Mouse (Mus musculus): ENCODE measurements at regions not wholly inside any gene's neighbourhood (a gene's known extent, or its start where the extent isn't known, plus 50 kb on each side); places are given as distances from the start of the nearest gene placed in this dataset.

DNA sequence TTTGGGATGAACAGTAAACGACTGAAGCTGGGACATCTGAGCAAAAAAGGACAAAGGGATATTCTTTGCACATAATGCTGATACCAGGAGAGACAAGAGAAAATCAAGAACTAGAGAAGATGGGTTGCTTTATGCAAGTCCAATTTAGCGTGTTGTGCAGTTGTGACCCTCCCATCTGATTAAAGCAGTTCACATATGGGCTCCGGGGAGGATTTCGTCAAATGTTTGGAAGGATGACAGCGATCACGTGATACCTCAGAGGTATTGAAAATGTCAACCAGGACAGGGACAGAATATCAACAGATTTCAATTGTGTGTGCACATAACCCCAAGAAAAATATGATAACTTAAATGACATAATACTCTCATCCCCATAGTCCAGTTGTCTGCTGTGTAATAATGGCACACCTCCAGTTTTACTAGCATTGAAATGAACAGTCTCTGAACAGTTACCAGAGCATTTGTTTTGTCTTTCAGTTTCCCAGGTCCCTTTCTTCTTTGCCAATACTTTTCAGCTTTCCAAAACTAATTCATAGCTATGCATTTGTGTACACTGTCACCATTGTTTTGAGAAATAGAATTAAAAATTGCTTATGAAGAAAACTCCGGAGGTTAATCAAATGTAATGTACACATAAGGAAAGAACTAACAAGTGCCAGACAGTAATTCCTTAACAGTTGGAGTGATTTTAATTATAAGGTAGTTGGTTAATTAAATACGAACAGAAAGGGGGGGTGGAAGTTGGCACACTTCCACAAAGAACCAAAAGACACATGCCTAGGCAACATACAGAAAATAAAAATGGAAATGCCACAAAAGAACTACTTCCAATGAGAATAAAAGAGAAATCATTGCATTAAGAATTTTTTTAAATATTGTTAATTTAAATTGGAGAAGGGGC lies 582.6 kb upstream of the Map3k7 start:
- DNase-seq (ENCODE audit: low spot score in 2 of 2): no peak

DNA sequence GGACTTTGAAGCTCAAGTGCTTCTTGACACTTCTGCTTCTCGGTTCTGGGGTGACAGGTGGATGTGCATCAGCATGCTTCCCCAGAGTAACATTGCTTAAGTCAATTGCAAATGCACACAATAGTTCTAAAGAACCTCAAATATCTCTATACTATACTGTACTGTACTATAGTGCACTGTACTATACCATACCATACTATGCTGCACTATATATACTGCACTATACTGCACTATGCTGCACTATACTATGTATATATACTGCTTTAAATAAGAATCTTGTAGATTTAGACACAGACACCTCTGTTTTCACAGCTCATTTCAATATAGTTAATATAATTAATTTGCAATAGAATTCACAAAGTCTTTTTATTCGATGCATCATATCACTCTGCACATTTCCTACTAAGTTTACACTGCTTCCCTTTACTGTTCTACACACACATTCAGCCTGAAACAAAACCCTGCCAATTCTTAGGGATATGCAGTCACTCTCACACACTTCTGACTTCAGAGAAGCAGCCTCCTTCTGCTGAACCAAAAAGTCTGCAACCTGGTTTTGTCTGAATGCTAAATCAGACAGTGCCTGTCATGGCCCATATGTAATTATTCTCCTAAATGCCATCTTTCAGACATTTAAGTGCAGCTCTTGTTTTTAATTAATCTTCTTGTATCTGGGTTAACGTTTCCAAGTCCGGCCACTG lies 570.8 kb upstream of the Map3k7 start:
- no peak for DNase-seq (ENCODE audit: low spot score in 2 of 2)

DNA sequence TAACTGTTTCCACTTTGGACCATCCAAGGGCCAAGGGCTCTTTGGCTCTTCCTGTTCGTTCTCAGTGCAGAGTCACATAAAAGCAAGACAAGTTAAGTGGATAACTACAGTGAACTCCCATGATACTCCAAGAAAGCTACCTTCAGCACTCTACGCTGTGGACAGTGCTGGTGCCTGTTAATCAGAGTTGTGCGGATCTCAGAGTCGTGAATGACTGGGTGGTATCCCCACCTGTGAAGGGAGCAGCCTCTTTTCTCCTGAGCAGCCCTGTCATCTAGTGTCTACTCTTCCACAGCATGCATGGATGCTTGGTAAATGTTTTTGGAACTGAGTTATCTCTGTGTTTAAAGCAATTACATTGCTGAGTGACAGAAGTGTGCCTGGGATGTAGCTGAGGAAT lies 568.4 kb upstream of the Map3k7 start:
- DNase-seq (ENCODE audit: low spot score in 2 of 2): no peak

DNA sequence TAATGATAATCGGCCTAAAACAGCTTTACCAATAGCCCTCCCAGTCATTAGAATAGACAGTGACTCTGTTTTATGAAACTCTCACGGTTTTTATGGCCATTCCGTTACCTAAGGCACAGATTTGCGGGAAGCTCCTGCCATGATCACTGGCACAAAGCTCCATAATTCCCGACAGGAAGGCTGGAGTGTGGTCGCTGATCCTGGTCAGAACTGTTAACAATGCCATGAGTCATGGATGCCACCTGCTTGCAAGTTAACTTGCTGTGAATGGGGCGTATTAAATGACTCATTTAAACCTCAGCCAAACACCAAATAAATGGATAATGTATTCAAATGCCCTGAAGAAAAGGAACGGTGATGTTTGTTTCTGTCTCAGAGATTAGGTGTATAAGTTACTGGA lies 559.9 kb upstream of the Map3k7 start:
- DNase-seq (ENCODE audit: low spot score in 2 of 2): no peak

DNA sequence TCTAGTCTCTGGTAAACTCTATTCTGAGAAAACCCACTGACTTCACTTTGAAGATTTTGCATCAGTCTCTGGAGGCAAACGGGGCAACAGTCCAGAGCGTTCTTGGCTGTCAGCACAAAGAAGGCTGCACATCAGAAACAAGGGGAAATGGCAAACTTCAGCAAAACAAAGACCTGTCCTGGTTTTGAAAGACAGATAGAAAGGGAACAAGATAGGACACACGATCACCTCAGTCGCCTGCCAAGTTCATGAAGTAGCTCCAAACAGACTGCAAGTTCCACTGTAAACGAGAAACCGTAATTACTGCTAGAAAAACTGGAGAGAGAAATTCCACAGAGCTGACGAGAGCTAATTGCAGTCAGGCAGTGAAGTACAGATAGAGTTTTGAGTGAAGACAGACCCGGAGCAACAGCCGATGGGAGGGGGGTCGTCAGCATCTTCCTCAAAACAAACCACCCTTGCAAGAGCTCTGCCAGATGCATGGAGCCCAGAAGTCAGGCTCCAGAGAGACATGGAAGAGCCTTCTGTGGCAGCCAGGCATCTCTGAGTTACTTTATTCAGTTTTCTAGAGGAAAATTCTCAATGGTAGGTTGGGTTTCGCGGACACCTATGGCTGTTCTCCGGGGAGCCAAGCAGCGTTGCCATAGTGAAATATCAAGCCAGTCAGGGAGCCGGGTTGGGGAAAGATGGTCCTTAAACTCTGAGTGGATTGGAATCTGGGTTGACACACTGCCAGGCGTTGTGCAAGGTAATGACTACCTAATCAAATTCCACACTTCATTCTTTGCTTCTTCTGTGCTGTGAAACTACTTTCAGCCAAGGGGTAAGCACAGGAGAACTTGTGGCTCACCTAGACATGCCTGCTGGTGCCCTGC lies 558.8 kb upstream of the Map3k7 start:
- DNase-seq (ENCODE audit: low spot score in 2 of 2): no peak

DNA sequence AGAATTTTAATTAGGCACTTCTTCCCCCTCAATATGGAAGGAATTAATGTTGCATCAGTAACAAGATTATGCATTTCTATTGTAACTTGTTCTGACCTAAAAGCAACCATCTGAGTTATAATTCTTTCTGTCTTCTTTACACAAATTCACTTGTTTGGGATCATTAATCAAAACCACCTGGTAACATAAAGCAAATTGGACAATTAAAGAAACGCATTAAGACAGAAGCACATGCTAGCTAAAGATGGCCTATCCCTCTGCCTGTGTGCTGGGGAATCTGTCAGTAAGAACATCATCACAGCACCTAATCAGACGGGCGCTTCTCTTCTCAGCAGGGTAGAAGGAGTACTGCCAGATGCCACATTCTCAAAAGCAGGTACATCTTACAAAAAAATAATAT lies 553.7 kb upstream of the Map3k7 start:
- DNase-seq (ENCODE audit: low spot score in 2 of 2): no peak

DNA sequence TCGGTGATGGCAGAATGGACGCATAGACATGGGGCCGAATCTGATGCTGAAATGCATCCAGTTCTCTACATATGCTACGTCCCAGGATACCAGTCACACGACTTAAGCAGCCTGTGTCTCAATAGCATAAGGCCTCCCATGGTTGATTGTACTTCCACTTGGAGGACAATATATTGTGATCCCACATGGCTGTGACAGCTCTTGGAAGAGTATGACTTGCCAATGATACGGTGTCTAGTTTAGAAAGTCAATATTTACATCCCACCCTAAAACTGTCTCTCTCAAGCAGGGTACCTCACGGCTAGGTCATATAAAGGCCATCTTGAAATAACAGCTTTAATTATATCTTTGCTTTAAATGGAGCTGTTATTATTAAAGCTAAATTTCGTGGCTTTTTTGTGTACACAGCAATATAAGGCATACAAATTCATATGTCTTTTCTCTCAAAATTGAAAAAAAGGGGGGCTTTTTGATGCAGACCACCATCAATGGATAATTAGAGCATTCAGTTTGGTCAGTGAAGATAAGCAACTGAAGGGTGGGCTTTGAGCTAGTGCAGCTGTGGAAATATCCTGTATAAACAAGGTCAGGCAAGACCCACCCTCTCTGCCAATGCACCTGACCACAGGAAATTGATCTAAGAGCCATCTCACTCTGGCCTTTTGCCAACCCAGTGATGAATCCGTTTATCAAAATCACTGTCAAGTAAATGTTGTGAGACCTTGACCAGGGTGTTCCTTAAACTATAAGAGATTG lies 551.9 kb upstream of the Map3k7 start:
- DNase-seq (ENCODE audit: low spot score in 2 of 2): no peak

DNA sequence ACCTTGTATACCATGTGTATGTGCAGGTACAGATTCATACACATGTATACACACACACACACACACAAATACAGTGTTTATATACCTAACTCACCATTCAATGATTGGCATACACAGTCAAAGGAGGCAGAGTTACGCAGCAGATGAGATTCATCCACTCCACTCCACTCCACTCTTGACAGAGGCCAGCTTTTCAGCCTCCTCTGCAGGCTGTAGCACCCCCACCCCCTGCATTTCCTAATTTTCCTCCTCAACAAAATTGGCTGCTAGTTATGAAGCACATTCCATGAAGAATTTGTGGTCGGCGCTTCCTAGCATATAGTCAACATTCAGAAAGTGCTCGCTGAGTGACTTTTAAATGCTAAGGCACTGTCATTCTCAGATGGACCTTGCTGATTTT lies 546.7 kb upstream of the Map3k7 start:
- DNase-seq (ENCODE audit: low spot score in 2 of 2): no peak

DNA sequence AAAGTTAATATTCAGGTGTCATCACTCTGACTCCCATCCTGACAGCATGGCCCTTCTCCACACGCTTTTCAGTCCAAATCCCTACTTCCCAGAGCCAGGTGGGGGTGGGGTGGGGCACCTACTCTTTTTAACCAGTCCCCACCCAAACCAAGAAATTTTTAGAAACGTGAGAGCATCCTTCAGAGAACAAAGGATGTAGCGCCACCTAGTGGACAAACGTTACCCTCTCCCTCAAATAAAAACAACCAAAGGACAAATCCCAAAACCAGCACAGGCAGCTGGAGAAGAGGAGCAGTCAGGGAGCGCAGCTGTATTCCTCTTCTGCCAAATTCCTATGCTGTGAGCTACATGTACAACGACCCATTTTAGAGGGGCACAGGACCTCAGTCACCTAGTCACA lies 544.7 kb upstream of the Map3k7 start:
- DNase-seq (ENCODE audit: low spot score in 2 of 2): peak in 1 of 2 experiments; percentile 6

DNA sequence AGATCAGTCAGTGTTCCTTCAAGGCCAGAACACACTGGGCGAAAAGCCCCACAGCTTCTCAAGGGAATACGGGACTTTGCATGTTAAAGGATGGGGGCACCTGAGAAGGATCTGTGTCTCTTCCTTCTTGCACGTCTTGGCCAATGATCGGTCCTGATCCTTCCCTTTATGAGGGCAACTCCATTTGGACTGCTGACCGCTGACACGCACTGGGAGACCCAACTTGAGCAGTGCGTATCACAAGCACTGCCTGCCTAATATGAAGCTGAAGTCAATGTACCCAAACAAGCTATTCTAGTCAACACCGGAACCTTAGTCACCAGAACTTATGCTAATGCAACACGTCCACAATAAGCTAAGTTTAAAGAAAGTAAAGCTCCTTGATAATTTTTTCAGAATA lies 543.7 kb upstream of the Map3k7 start:
- DNase-seq (ENCODE audit: low spot score in 2 of 2): no peak

DNA sequence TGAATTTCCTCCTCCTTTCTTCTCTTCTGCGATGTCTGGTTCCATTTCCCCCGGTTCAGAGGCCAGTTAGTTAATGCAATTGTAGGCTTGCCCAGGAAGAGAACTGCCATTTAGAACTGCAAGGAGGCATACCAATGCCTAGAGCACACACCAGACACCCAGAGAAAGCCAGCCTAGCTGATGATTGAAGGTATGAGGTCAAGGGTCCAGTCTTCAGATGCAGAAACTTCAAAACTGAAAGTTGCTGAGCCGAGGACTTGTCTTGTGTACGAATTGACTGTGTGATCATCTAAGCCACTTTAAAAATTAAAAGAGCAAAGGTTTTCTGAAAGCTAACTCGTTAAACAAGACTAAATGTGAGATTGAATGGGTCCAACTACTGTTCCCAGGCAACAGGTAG lies 542.5 kb upstream of the Map3k7 start:
- DNase-seq (ENCODE audit: low spot score in 2 of 2): no peak

DNA sequence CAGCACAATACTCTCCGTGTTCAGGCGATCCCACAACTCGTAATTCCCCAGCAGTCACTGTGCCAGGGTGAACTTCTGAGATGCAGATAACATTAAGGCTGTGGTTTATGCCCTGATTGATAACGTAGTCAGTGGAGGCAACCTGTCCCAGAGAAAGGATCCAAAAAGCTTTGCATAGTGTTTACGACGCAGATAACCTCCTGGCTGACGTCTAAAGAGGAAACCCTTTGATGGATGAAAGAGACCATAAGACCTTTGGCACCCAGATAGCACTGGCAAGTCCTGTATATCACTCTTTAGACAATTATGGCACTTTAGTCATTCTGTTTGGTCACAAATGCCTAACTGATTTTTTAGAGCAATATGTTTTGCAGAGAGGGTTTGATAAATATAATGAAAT lies 538.8 kb upstream of the Map3k7 start:
- no peak for DNase-seq (ENCODE audit: low spot score in 2 of 2)

DNA sequence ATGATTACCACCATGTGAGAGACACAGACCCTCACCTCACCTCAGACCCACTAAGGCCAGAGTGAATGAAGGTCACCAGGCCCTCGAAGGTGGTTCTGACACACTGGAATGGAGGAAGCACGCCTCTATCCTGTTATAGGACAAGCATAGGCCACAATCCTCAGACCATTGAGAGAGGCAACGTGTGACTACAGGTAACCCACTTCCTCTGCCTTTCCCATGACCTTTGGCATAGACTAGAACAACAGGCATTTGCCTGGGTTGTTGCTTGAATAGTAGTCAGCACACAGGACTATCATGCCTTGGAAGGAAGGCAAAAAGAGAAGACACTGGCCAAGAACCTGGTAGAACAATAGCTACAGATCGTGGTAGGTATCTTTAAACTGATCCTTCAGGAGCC lies 538.2 kb upstream of the Map3k7 start:
- DNase-seq (ENCODE audit: low spot score in 2 of 2): no peak

DNA sequence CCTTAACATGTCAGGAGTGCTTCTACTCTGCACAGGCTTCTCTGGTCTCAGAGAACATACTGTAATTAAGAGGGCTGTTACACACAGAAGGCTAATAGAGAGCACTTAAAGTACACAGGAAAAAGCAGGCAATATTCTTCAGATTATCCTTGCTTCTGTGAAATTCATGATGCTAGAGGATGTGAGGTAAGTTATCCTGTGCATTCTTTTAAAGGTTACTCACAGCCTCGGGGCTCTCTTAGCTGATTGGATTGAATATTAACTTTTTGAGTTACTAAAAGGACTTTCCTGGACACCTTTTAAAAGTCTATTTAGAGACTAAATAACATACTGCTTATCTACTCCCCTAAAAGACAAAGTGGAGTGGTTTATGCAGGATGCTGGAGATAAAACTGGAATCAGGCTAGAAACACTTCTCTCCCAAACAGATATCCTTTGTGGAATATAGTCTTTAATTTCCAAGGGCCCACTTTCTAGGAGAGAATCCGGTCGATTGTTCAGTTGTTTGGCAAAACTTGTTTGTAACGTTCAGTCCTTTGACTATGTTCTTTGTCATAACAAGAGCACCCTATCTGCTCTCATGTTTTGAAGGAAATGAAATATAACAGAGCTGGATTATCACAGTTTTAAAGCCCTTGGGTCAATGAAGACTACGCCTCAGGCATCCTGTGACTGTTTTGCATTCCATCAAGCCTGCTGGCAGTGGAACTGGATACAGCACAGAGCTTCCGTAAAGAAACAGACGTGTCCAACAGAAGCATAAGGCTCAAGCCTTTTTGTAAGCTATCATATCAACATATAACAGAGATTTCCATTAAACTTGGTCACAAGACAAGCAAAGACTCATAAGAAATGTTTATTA lies 537.5 kb upstream of the Map3k7 start:
- DNase-seq (ENCODE audit: low spot score in 2 of 2): no peak

DNA sequence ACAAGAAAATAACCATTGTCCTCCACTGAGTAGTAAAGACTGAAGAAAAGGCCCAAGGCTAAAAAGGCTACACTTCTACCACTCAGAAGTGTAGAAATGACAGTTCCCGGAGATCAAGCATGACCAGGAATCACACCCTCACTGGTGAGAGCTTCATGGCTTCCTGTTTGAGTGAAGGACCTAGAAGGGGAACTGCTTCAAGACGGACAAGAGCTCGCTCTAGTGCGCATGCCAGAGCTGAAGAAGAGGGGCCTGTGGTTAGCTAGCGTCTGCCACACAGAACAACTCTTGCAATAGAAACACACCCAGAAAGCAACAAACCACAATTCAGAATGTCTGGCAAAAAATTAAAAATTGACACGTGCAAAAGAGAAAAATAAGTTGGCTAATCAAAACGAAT lies 530.0 kb upstream of the Map3k7 start:
- no peak for DNase-seq (ENCODE audit: low spot score in 2 of 2)

DNA sequence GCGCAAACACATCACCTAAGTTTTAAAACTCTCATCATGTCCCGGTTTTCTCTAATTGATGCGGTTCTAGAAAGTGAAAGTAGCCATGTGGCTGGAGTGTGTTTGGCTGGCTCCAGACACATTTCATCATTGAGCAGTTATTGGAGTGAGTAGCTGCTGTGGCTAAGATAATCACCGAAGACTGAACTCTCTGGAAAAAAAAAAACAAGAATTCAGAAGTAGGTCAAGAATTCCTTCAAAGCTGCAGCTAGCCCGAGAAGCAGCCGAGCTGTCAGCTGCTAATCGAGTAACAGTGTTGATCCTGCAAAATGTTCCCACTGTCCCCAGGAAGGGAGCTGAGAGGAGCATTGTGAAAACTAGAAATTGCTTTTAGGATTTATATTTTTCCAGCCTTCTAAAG lies 509.0 kb upstream of the Map3k7 start:
- no peak for DNase-seq (ENCODE audit: low spot score in 2 of 2)

DNA sequence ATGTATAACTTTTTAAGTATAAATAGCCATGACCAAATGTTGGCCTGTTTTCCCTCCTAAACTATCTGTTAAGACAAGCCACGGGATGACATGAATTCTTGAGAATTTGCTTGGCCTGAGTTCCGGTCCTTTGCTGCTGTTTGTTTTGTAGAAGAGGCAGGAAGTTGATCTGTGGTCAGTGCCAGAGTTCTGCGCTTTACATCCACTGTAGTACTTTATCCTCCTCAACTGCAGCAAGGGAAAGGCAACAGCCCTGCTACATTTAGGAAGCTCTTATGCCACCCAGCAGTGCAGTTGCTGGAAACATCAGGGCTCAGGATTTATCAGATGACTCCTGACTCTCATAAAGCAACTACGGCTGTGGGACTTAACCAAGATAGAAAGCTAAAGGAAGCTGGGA lies 508.4 kb upstream of the Map3k7 start:
- no peak for DNase-seq (ENCODE audit: low spot score in 2 of 2)

DNA sequence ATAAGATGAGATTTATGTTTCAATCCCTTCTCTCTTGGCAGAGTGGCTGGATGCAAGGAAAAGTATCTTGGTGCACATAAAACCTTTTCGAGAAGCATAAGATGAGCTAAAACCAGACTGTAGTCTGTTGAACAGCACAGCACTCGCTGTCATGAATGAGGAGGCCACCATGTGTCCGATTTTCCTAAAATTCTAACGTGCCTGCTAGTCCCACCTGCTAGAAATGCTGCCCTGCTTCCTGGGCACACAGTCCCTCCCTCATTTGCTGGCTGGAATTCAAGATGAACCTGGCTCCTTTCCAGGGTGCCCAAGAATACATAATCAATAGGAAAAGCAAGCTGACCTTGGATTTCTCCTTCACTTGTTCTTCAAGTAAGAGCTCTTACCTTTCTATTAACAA lies 501.4 kb upstream of the Map3k7 start:
- no peak for DNase-seq (ENCODE audit: low spot score in 2 of 2)

DNA sequence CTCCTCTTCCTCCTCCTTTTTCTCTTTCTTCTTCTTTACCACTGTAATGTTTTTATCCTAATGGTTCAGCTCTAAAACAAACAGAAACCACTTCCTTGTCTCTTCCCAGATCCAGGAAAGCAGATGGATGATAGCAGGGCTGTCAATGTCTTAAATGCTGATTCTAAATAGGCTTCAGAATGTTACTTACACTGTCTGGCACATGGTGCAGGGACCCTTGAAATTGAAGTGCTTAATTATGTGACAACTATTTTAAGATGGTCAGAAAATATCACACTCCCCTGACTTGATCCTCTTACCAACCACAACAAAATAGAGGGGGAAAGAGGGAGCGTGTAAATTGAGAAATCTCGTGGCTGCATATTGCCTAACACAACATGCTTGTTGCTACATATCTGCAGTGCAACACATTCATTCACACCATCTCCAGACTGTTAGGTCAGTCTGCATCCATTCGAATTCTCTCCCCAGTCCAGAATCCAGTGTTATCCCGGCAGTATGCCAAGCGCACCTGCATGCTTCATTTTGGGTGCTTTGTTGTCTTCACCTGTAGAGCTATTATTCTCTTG lies 500.7 kb upstream of the Map3k7 start:
- DNase-seq (ENCODE audit: low spot score in 2 of 2): no peak

DNA sequence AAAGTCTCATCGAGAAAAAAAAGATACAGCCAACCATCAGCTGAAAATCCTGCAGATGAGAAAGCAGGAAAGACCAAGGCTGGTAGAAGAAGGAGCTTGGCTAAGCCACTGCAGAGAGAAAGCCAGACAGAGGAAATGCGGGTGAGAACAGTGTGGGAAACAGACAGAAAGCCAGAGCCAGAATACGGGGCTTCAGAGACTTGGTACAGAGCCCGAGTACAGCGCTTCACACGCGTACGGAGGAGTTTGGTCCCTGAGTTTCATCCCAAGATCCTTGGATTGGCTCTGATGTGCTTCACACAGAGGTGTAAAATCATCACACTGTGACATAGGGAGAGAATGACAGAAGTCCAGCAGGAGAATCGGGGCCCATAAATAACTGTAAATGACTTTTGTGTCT lies 495.6 kb upstream of the Map3k7 start:
- no peak for DNase-seq (ENCODE audit: low spot score in 2 of 2)
